Mouse (Mus musculus): Measurements from ENCODE around the gene Maml1.

GRCm38 (mm10) chr11:50229252-50229910 is 62.7 kb downstream of the Maml1 start:
- no peak for TF ChIP-seq CTCF (IDR thresholded peaks at IDR 0.05; ENCODE audit: control insufficient read depth, insufficient read depth, low read length)
- no peak for TF ChIP-seq POLR2A (IDR thresholded peaks at IDR 0.05; ENCODE audit: borderline replicate concordance, control insufficient read depth, low read depth, low read length)
